Mouse (Mus musculus) colon, adult 2 months (tissue): ENCODE measurements around the gene Pax7. TPM values are rescaled to one million over a fixed set of nuclear protein-coding genes. Genes with fewer than 3 reads are reported as not detected.

Experiments
- polyA plus RNA-seq: library from polyadenylated mRNA; depleted of rRNA; stranded (reverse); fragments of >200 nt; gene quantifications from 2 replicates; pipeline ENCODE4 v1.2.3, GENCODE M21; 2012; rRNA removed

Gene Pax7
- not detected in 2 replicates for polyA plus RNA-seq

DNA sequence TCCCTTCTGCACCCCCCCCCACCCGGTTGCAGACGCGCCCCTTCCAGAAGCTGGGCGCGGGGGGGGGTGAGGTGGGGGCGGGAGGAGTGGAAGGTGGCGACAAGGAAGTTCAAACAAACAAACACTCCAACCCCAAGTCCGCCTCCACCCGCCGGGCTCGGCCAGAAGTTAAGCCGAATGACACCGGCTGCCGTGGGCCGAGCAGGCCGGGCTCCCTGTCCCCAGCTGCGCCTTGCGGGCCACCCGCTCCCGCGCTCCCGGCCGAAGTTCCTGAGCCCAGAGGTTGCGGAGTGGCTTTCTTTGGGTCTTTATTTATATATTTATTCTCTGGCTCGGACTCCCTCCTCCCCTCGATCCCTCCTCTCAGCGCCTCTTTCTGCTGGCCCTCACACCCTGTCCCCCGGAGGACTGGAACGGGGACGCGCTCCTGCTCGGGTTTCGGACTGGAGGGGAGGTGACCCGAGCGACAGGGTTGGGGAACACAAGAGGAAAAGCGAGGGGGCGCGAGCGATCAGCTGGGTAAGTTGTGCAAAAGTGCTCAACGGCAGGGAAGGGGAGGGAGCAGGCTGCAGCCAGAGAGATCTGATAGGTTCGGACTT lies at the start of gene Pax7:
Gene Pax7, minus strand, starts transcription at position 493 of the 599 bp plus-strand sequence.

Other genes with a start within 250 kb of the Pax7 start
- gene Gm21969, start 230.3 kb downstream of the Pax7 start, polyA plus RNA-seq, result not detected in 2 replicates
- gene Aldh4a1, start 210.7 kb downstream of the Pax7 start, polyA plus RNA-seq, result 32.8 and 37.0 TPM in 2 replicates
- gene Tas1r2, start 180.0 kb downstream of the Pax7 start, polyA plus RNA-seq, result 0.08 TPM in 1 of 2 replicates, not detected in the other
- 5.9 and 7.0 TPM in 2 replicates for gene Klhdc7a, start 134.5 kb upstream of the Pax7 start, polyA plus RNA-seq